Mouse (Mus musculus) inflammation-experienced regulatory T-cells (primary cell): ENCODE results near the gene Olfr971. TPM values are rescaled to one million over a fixed set of nuclear protein-coding genes. Genes with fewer than 3 reads are reported as not detected.

Experiments used
- polyA plus RNA-seq, 2 experiments: library from polyadenylated mRNA; unstranded; fragments of 100-300 nt; shearing (Covaris generic); gene quantifications; one replicate each; pipeline ENCODE4 v1.2.1; 2017

Gene Olfr971
- under 1 TPM in 1 of 2 experiments, not detected in 1; 0.23 TPM for polyA plus RNA-seq

DNA sequence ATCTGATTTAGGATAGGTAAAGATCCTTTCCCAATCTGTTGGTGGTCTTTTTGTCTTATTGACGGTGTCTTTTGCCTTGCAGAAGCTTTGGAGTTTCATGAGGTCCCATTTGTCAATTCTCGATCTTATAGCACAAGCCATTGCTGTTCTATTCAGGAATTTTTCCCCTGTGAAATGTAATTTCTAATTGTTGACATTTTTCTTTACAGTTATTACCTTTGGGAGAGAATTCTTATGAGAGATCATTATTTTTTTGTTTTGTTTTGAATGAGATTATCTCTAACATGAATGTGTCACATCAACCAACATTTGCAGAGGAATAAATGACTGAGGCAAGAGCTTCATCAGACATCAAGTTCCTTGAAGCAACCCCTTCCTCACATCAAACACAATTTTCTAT, at the start of gene Olfr971:
Gene Olfr971, plus strand, starts transcription at position 301 of the 400 bp plus-strand sequence.

DNA sequence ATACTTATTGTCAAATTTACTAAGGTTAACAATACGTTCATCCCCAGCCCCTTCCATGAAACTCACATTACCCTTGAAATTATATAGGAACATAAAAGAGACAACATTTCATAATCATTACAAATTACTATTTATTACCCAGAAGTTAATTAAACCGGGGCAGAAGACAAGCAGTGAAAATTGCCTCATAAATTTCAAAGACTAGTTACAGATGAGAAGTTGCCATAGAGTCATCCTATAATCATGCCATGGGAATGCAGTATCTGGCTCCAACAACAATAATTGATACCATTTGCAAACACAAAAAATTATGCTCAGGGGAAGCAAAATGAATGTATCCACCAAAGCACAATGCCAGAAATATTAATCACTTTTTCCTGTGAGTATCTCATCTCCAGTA, 46.1 kb upstream of the Olfr971 start, which contains the start of gene Olfr969:
Gene Olfr969, plus strand, starts transcription at position 388 of the 400 bp plus-strand sequence.

DNA sequence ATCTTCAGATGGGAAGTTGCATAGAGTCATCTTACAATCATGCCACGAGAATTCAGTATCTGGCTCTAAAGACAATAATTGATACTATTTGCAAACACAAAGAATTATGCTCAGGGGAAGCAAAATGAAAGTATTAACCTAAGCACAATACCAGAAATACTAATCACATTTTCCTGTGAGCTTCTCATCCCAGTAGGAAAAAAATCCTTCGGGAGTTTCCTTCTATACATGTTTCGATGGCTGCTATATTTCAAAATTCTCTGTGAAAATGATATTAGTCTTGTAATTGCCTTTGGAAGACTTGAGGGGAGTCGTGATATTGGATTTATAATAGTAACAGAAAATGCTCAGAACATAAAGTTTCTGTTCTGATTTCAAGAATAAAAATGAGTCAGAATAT, 28.1 kb upstream of the Olfr971 start, which contains the start of gene Olfr970:
Gene Olfr970, plus strand, starts transcription at position 301 of the 400 bp plus-strand sequence.

DNA sequence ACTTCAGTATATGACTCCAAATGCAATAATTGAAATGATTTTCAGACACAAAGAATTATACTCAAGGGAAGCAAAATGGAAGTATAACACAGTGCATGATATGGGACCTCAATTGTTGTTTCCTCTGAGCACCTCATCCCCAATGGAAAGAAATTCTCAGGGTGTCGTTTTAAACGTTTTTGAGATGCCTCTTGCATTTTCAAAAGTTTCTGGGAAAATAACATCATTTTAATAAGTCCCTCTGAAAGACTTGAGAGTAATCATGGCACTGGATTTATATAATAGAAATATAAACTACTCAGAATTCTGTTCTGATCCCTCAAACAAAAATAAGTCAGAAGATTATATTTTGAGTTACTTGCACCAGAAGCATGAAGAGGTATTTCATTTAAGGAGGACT, 29.4 kb downstream of the Olfr971 start, which contains the start of gene Olfr972:
Gene Olfr972, plus strand, starts transcription at position 301 of the 400 bp plus-strand sequence.

Other genes starting within 250 kb of the Olfr971 start
- gene AW551984, start 232.5 kb upstream of the Olfr971 start, polyA plus RNA-seq, result under 1 TPM; 0.11 to 0.82 TPM
- under 1 TPM in 1 of 2 experiments, not detected in 1; 0.25 TPM for gene Olfr148, start 226.2 kb upstream of the Olfr971 start, polyA plus RNA-seq
- not detected for gene Olfr960, start 215.5 kb upstream of the Olfr971 start, polyA plus RNA-seq
- gene Olfr961, start 191.8 kb upstream of the Olfr971 start, polyA plus RNA-seq, result under 1 TPM; 0.11 to 0.13 TPM
- not detected for gene Olfr963, start 169.7 kb upstream of the Olfr971 start, polyA plus RNA-seq
- under 1 TPM in 1 of 2 experiments, not detected in 1; 0.23 TPM for gene Olfr149, start 129.8 kb upstream of the Olfr971 start, polyA plus RNA-seq
- gene Olfr965, start 125.5 kb upstream of the Olfr971 start, polyA plus RNA-seq, result not detected
- under 1 TPM; 0.20 to 0.27 TPM for gene Olfr150, start 105.9 kb upstream of the Olfr971 start, polyA plus RNA-seq
- gene Olfr967, start 90.6 kb upstream of the Olfr971 start, polyA plus RNA-seq, result under 1 TPM in 1 of 2 experiments, not detected in 1; 0.43 TPM
- not detected for gene Olfr968, start 53.6 kb upstream of the Olfr971 start, polyA plus RNA-seq
- 1 to 10 TPM in 1 of 2 experiments, under 1 TPM in 1; 0.10 to 1.1 TPM for gene Olfr969, start 45.9 kb upstream of the Olfr971 start, polyA plus RNA-seq
- under 1 TPM; 0.13 to 0.45 TPM for gene Olfr970, start 28.0 kb upstream of the Olfr971 start, polyA plus RNA-seq
- gene Olfr972, start 29.5 kb downstream of the Olfr971 start, polyA plus RNA-seq, result not detected
- gene Olfr229, start 70.5 kb downstream of the Olfr971 start, polyA plus RNA-seq, result not detected
- gene Olfr974, start 100.6 kb downstream of the Olfr971 start, polyA plus RNA-seq, result under 1 TPM in 1 of 2 experiments, not detected in 1; 0.38 TPM
- gene Olfr975, start 115.2 kb downstream of the Olfr971 start, polyA plus RNA-seq, result not detected
- gene Olfr976, start 124.3 kb downstream of the Olfr971 start, polyA plus RNA-seq, result not detected
- under 1 TPM in 1 of 2 experiments, not detected in 1; 0.37 TPM for gene Olfr978, start 155.2 kb downstream of the Olfr971 start, polyA plus RNA-seq
- not detected for gene Olfr979, start 166.6 kb downstream of the Olfr971 start, polyA plus RNA-seq
- not detected for gene Olfr980, start 172.7 kb downstream of the Olfr971 start, polyA plus RNA-seq
- under 1 TPM; 0.06 to 0.17 TPM for gene Olfr981, start 184.6 kb downstream of the Olfr971 start, polyA plus RNA-seq
- gene Olfr982, start 237.0 kb downstream of the Olfr971 start, polyA plus RNA-seq, result under 1 TPM; 0.24 to 0.27 TPM